Mouse (Mus musculus) spleen, adult 12 weeks (tissue): ENCODE data around the gene Myt1.

ENCODE experiments used
- DNase-seq: peaks from one replicate; pipeline ENCODE4 v3.0.0; 2022; ENCODE audit warnings: low spot score

Myt1 gene

DNA sequence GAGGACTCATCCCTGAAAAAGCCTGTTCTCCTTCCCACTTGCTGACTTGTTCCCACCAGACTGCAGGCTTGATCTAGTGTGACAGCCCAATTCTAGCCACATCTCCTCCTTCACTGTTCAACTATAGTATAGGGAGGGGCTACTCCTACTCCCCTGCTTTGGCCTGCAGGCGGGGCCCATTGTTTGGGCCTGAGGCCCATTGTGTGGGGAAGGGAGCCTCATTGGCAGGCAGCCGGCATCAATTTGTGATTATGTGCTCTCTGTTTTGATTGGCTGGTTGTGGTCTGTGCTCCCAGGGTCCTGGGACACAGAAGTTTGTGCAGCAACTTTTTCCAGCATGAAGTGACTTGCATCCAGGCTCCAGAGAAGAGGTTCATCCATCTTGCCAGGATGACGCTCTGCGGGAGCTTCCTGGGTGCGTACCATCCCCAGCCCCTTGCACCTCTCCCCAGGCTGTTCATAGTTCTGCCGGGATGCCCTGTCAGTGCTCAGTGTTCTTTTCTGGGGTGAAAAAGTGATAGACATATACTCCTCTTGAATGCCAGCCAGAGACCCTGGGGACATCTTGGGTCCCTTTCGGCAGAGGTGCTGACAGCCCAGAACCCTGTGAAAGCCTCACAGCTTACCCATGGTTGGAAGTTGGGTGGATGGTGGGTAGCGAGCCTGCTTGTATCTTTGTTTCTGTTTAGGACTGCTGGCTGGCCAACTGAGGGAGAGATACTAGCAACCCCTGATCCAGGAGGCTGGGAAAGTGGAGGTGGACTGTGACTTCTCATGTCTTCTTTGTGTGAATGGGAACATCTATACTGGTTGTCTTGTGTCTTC, at the start of gene Myt1:
Myt1 (plus strand) TSS at position 327 of the 825 bp plus-strand sequence.
- no peak for DNase-seq

DNA sequence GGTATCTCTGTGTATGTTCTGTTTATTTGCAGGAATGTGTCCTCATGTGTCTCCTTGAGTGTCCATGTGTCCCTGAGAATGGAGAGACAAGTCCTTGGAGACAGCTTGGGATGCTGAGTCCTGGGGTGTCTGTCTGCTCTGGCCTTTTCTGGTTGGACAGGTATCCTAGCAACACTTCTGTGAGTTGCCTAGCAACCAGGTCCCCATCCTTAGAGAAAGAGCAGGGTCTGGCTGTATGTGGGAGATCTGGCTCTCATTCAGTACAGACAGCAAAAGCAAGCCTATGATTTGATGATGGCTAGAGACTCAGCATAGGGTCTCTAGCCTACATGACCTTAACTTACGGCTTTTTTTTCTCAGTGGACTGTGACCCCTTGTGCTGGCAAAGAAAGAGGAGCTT, 49.4 kb upstream of the Myt1 start:
- DNase-seq, result no peak

DNA sequence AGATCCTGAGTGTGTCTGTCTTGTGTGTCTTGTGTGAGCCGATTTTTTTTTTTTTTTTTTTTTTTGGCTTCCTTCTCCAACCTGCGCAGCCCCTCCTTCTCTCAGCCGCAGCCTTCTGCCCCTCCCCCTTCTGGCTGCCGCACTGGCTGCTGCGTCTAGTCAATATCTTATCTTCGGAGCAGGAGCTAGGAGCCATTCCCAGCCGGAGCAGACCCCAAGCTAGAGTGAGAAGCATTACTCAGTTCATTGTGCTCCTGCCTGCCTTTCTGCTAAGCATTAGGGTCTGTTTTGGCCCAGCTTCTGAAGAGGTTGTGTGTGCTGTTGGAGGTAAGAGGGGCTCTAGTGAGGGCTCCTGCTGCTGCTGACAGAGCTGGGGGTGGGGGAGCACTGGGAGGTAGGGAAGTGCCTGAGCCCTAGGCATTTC, 48.2 kb upstream of the Myt1 start, which contains the start of gene Oprl1:
Oprl1 (plus strand) TSS at position 114 of the 424 bp plus-strand sequence.
- no peak for DNase-seq

DNA sequence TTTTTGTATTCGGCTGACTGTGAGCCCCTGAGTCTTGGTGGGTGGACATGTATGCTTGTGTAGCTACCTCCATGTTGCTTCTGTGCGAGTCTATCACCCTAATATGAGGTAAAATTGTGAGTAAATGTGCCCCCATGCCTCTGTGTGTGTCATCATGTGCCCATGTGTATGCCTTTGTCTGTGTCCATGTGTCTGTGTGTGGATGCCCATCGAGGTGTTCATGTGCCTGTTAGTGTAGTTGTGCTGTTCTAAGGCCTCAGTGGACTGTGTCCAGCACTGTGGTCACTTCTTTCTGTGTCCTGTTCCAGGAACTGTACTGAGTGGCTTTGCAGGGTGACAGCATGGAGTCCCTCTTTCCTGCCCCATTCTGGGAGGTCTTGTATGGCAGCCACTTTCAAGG, 47.8 kb upstream of the Myt1 start:
- no peak for DNase-seq

DNA sequence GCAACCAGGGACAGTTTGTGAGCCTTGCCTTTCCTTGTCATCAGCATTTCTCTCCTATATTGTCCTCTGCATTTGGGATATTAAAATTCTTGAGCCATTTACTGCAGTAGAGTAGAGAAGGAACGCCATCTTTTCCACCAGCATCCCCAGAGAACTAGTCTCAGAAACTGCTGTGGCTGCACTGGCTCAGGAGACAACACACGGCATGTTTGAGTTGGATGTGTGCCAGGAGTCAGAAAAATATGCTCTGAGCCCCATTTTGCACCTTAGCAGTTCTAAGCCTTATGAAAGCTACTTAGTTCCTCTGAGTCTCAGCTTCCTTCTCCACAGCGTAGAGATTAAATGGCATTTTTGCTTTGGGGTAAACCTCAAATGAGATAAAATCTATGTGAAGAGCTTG, 46.1 kb upstream of the Myt1 start:
- no peak for DNase-seq

DNA sequence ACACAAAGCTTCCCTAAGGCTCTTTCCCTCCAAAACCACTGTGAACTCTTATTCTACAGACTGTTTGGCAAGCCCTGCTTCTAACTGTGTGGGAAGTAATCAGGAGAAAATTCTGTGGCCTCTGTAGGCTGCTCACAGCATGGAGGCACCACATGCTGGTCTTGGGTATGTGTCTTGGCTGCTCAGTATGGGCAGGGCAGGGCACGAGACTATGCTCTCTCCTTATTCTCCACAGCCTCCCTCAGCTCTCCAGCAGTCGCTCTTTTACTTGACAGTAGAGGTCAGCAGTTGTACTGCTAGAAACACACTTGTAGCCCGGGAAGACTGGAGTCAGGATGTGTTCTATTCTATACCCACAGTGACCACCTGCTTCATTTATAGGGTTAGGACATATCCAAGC, 43.1 kb upstream of the Myt1 start:
- no peak for DNase-seq

DNA sequence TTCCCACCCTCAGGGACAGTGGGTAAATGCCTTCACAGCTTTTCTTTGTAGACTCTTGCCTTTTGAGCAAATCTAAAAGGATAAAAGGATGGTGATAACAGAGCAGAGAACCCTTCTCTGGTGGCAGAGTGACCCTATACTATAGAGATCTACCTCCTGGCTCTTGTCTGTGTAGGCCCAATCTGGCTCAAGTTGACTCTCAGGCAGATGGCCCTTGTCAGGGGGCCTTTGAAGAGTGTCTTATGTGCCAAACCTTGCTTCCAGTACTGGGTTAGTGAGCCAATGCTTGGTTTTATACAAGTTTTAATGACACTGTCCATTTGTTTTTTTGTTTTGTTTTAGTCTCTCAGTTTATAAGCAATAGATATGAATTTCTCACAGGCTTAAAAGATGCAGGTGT, 41.9 kb upstream of the Myt1 start:
- no peak for DNase-seq

DNA sequence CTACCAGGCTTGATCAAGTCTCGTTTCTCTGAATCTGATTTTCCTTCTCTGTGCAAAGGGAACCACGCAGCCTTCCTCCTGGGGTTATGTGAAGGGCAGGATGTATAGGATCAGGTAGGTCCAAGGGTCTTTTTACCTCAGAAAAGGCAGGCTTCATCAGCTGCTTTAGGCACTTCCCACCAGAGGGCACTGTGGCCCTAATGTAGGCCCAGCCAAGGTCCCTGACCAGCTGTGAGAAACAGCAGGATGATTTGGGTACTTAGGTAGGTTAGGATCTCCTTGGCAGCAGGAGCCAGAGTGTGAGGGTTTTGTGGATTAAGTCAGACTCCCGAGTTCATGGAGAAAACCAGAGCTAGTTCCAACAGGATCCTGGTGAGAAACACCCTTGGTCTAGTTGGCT, 40.9 kb upstream of the Myt1 start:
- DNase-seq, result no peak

DNA sequence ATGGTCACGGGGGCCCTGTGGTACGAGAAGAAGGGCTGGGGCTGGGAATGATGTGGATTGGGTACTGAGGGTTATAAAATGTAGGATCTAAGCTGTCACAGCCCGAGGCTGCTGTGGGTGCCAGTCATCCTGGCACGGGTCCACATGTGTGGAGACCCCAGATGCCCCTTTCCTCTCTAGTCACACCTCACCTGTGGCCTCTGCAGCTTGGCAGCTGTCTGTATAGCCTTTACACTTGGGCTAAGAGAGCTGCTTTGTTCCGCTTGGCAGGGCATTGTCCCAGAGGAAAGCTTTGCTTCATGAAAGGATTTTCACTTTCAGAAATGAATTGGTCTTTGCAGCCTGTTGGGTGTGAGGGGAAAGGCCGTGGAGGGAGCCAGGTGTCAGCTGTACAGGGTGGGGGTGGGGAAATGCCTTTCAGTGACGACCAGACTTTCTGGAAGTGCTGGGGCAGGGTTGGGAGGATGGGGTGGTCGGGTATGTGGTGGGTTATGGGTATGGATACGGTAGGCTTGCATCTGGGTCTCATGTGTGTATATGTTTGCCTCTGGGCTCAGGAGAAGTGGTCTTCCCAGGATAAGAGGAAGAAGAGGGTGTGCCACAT, 35.4 kb upstream of the Myt1 start:
- DNase-seq, result no peak

DNA sequence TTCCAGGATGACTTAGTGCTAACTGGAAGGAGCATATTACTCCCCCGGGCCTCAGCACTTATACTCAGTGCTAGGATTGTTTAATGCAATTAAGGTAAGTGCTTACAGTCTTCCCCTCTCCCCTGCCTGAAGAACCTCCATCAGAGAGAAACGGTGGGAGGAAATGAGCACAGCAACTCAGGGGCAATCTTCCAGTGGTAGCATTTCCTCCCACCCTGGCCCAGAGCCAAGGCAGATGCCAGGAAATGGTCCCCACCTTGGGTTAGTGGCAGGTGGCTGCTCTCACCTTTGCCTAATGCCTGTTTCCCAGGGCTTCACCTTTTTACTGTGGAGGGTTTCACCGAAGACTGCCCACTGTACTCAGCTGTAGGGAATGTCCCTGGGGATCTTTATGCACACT, 33.1 kb upstream of the Myt1 start:
- DNase-seq, result no peak

DNA sequence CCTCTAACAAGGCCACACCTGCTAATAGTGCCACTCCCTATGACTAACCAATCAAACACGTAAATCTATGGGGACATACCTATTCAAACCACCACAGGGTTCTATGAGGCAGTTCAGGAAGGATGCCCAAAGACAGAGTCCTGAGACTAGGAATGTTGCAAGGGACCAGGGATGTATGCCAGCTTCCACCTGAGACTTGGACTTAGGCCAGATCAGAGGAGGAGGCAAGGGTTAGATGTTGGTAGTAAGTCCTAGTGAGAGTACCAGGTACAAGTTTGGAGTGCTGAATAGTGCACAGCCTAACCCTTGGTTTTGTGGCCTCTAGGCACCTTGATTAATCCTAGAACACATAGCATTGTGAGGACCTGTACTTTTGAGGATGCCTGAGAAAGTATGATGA, 10.5 kb upstream of the Myt1 start:
- no peak for DNase-seq

DNA sequence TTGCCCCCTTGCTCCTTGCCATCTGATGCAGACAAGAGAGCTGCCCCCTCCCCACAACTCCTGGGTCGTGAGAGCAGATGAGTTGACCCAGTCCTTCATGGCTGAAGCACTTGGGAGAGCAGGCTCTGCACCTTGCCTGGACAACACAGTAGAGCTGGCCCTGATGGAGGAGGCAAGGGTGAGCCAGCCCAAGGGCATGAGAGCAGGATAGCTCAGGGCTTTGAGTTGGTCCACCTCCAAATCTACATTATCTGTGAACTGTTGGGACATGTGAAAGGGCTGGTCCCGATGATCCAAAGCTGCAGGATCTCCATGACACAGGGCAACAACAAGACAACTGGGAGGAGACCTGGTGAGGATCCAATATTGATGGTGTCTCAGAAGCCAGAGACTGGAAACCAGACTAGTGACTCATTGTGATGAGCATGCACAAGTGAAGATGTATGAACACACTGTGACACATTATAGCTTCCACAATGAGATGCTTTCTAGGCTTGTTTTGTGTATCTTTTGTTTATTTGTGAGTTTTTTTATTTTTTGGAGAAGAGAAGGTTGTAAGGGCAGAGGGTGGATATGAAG, 4.9 kb upstream of the Myt1 start:
- no peak for DNase-seq

DNA sequence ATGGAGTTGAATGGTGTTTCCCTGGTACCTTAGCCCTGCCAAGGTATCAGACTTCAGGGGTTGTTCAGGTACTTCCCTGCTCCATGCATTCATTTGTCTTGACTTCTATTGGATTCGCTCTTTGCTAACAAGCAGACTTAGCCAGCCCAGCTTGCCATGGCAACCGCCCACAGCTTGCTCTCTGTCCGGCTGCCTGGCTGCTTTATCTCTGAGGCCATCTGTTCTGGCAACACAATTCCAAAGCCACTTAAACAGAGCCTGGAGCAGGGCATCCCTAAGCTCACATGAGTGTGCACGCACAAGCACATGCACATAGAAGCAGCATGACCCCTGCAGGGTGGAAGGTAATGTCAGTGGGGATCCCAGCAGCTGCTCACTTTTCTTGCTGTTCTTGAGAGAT, 4.1 kb upstream of the Myt1 start:
- DNase-seq, result no peak

DNA sequence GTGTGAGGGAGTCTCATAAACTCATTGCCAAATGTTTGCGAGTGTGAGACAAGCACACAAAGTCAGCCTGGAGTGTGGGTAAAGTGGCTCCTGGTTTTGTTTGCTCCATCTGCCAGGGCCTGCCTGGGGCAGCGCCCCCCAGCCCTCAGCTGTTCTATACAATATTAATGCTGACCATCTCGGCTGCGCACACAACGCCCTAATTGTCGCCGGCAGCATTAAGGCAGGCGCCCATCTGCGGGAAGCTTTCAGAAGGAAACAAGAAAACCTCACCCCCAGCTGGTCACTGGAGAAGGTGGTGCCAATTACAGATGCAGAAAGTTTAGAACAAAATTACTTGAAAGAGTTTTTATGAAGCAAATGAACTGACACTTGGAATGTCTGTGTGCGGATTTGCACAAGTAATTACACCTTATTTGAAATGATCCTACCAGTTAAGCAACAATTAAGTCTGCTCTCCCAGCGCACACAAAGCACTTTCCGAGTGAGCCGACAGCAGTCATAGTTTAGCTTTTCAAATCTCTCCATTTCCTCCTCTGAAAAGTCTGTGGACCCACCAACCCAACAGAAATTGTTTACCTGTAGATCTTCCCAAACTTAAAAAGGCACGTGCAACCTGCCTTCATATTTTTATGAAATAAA, 875 bp downstream of the Myt1 start:
- no peak for DNase-seq

DNA sequence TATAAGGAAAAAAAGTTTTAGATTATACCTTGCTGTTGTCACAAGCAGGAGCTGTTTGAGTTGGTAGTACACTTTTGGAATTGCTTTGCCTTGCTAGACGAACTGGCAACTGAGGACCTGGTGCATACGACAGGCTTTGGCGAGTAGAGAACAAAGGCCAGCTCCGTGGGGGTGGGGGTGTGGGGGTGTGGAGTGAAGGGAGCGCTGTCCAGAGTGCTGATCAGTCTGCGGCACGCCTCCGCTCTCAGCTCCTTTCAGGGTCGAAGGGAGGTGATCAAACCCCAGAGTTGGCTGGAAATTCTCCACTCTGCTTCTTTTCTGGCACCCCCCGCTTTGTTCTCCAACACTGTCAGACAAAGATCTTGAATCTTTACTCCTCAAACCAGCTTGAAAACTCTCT, 1.5 kb downstream of the Myt1 start:
- DNase-seq, result no peak

DNA sequence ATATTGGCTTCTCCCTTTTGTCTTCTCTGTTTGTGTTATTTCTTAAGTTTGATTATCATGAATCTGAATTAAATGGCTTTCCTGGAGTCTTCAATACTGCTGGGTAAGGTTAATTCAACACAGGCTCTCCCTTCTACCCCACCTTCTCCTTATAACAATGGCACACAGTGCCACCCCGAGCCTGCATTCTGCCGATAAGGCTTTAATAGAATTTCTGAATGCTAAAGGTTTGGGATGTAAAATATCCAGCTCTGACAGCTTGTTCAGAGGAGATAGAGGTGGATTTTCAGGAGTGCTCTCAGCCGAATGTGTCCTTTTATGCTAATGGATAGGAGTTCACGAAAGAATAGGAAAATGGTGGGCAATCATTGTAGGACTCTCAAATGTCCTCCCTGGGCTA, 2.1 kb downstream of the Myt1 start:
- DNase-seq, result no peak

DNA sequence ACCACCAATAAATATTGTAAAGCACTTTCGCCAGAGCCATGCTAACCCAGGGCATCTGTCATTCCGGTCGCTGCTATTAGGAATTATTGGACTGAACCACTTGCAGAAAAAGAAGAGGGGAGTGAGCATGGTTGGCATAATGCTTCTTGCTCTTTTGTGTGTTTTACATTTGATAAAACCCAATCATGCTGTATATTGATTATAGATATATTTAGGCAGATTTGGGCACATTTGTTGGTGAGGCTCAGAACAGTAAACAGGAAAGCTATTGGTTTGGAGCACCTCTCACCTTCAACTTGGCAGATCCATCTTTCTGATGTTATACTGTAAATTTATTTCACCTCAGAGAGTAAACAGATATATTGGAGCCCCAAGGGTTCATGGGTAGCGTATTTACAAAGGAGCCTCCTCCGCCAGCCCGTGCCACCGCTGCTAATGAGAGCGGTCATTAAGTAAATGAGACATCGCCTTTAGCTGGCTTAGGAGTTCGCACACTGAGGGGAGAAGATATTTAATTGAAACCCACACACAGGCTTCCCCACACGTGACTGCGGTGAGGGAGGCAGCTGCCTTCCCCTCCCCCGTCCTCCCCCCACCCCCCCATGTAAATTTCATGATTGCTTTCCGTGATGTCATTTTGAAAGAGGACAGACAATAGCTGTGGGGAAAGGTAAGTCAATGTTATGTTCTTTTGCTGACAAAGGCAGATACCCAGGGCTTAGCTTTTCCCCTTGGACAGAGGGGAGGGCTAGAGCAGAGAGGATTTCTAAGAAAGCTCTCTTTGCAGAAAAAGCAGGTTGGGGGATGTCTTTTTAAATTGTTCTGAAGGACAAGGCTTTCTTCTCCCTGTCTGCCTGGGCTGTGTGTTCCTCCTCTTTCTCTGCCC, 3.8 kb downstream of the Myt1 start:
- no peak for DNase-seq

DNA sequence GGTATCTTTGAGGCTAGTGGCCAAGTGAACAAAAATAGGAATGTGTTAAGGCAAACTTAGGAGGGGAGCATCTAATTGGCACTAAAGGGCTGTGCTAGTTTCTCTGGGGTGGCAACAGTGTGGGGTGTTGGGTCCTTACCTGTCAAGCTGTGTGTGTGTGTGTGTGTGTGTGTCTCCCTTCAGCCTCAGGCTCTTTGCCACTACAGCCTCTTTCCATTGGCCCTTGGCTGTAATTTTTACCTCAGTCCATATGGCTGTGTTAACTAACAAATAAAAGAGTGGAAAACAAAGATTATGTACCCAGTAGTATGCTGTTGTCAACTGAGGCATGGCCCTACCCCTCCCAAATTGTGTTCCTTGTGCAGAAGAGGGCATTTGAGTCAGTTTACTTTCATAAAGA, 5.3 kb downstream of the Myt1 start:
- DNase-seq, result no peak

DNA sequence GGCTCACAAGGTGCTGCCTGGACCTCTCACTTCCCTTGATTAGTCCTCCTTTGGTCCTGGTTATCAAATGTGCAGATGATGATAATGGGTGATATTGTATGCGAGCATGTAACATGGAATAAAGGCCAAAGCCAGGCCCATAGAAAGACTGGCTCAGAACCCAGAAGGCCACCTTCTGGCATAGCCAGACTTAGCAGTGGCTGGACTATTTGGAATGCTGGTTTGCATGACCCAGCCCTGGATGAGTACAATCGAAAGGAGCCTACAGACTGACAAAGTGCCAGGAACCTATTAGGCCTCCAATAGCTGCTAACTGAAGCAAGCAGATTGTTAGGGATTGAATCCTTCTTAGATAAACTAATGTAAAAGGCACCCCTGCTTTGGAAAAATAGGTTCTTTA, 6.3 kb downstream of the Myt1 start:
- DNase-seq, result no peak

DNA sequence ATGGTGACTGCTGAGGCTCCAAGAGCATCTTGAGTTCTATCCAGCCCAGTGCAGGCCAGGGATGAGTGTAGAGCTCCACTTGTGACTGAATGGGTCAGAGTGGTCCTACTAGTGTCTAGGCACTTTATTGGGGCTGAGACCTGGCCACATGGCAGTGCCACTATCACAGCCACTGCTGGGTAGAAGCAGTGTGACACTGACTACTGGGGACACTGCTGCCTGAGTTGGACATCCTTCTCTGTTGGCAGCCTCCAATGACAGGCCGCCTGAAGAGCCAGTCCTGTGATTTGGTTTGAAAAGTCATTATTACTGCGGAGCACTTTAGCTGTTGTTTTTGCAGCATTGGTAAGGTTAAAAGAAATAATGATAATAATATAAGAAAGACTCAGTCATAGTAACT, 10.1 kb downstream of the Myt1 start:
- no peak for DNase-seq

DNA sequence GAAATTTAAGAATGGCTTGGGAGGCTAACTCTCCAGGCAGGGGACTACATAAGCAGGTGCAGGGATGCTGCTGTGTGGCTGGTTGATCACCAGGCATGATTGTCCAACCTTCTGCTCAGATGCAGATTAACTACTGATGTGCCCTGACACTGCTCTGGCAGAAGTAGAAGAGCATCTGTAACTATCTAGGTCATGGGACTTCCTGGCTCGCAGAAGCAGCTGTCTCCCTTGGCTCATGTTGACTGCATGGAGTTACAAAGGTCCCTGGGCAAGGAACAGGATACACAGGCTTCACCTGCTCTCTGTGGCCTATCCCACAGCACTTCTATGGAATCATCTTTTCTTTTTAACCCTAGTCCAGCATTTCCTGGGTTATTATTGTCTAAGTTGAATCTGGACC, 12.7 kb downstream of the Myt1 start:
- no peak for DNase-seq

DNA sequence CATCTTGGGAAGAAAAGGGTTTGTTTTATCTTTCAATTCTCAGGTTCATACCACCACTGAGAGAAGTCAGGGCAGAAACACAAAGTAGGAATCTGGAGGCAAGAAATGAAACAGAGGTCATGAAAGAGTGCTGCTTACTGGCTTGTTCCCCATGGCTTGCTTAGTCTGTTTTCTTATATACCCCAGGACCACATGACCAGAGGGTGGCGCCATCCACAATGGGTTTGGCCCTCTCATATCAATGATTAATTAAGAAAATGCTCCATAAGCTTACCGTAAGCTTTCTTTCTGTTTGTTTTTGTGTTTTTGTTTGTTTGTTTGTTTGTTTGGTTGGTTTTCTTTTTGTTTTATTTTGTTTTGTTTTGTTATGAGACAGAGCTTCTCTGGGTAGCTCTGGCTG, 14.6 kb downstream of the Myt1 start:
- DNase-seq, result no peak
